Mouse (Mus musculus) cerebellum, adult 11 months (tissue): ENCODE results near the gene Rgma.

Experiments used
- DNase-seq: peaks from one replicate; pipeline ENCODE4 v3.0.0; 2022

The Rgma gene

DNA sequence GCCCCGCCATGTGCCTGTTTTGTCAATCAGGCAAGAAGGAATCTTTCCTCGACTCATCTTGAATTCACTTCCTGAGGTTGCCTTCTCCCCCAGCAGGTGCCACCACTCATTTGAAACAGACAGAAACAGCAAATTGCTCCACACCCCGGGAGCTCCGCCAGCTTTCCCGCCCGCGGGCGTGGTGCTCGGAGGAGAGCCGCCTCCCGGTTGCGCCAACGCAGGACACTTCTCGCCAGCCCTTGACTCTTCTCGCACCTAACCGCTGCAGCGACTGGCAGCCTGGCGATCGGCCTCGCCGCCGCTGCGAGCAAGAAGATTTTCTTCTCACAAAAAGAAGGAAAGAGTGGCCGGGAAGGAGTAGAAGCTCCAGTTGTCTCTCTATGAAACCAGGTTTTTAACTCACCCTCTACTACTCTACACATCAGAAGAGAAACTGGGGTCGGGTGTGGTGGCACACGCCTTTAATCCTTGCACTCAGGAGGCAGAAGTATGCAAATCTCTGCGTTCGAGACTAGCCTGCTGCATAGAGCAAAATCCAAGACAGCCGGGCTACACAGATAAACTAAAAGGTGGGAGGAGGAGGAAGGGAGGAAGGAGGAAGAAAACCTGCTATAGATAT, 2.8 kb upstream of the Rgma start:
- DNase-seq, result no peak

- no peak for DNase-seq
Observed at GRCm38 (mm10) chr7:73374727-73375126, 582 bp upstream of the Rgma start.

- peak; percentile 64 for DNase-seq
Observed at GRCm38 (mm10) chr7:73376101-73377001, 1.0 kb downstream of the Rgma start.

DNA sequence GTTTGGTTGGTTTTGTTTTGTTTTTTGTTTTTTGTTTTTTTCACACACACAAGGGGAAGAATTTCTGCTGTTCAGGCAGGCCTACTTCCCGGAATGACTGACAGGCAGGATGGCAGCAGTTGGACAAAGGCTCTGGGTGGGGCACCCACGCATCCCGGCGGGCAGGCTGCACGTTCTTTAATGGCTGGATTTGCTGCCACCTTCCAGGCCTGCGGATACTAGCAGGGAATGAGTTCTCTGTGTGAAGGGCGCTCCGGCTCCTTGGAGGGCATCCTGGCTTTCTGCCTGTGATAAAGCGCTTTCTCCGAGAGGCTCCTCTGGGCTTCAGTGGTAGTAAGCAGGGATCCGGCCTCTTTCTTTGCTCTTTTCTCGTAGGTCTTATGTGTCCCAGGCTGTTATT, 2.0 kb downstream of the Rgma start:
- no peak for DNase-seq

DNA sequence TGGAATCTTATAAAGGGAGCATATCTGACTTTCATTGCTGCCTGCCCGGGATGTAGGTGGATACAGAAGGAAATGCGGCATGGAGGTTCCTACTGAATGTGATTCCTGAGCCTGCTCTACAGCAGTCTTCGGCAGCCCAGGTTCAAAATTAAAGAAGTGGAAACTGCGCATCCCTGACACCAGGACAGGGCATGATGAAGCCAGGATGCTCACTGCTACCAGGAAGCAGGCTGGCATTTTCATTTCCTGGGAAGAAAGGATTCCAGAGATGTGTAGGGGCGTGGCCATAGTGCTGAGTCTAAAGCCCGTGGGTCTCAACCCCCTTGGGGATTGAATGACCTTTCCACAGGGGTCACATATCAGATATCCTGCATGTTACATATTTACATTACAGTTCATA, 2.7 kb downstream of the Rgma start:
- DNase-seq, result no peak

DNA sequence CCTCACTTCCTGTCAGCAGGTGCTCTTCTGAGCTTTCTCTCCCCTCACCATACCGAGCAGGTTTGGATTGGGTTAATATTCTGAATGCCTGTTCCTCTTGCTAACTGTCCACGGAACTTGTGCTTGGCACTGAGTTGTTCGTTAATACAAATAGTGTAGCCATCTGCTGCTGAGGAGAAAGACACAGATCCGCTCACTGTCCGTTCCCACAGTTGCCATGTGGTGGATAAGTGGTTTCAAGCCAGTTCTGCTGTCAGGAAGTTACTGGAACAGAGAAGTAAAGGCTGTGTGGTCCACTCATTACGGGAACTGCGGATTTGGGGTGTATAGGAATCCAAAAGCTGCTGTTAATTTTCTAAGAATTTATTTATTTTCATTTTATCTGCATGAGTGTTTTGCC, 7.5 kb downstream of the Rgma start:
- DNase-seq, result no peak

DNA sequence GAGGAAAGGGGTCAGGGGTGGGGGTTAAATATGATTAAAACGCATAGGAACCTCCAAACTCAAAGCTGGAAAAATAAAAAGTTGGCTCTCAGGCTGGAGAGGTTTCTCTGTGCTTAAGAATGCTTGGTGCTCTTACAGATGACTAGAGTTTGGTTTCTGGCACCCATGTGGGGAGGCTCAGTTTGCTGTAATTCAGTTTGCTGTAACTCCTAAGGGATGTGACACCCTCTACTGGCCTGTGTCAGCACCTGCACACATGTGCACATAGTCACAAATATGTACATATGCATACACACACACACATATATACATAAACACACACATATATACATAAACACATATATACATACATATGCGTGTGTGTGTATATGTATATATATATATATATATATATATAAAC, 13.6 kb downstream of the Rgma start:
- no peak for DNase-seq

- DNase-seq, result no peak
Observed at GRCm38 (mm10) chr7:73389419-73389818, 14.1 kb downstream of the Rgma start.

DNA sequence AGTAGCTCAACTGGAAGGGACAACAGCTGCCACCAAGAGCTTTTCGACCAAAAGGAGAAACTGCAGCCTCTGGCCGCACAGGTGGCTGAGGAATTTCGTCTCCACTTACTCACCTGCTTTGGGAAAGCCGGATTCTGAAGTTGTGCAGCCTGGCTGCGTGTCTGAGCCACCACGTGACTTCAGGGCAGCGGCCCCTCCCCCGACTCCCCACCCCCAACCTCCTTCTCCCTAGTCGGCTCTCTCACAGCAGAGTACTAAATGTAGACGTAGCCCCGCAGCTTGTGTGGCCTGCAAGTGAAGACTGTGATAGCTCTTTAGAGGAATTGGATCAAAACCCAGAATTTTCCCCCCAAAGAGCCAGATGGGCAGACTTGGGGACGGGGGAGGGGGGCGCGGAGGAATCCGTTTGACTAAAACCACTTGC, 14.6 kb downstream of the Rgma start:
- DNase-seq, result no peak

DNA sequence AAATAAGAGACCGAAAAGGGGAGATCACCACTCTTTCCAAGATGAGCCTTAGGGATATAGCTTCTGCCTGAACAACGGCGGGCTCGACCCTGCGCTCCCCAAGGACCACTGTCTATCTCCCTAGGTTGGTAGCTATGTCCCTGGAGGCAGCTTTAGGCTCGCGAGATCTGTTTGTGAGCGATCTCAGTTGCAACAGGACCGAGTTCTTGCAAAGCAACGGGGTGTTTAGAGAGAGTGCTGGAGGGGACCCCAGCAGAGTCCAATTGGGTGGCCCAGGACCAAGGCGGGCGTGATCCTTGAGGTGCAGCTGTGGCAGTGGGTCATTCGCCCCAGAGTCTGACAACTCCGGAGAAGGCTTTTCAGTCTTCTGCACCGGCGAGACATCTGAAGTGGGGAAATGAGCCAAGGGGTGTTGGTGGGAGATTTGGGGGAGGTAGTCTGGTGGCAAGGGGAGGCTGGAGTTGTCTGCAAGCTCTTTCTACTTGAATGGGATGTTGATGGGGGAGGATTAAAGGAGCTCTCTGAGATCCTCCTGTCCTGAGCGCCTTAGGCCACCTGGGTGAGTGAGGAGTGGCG, 15.2 kb downstream of the Rgma start:
- DNase-seq, result no peak

- DNase-seq, result peak; percentile 69
Observed at GRCm38 (mm10) chr7:73391002-73391517, 15.8 kb downstream of the Rgma start.

- no peak for DNase-seq
Observed at GRCm38 (mm10) chr7:73391518-73392321, 16.4 kb downstream of the Rgma start.

- no peak for DNase-seq
Observed at GRCm38 (mm10) chr7:73392359-73392758, 17.1 kb downstream of the Rgma start.

DNA sequence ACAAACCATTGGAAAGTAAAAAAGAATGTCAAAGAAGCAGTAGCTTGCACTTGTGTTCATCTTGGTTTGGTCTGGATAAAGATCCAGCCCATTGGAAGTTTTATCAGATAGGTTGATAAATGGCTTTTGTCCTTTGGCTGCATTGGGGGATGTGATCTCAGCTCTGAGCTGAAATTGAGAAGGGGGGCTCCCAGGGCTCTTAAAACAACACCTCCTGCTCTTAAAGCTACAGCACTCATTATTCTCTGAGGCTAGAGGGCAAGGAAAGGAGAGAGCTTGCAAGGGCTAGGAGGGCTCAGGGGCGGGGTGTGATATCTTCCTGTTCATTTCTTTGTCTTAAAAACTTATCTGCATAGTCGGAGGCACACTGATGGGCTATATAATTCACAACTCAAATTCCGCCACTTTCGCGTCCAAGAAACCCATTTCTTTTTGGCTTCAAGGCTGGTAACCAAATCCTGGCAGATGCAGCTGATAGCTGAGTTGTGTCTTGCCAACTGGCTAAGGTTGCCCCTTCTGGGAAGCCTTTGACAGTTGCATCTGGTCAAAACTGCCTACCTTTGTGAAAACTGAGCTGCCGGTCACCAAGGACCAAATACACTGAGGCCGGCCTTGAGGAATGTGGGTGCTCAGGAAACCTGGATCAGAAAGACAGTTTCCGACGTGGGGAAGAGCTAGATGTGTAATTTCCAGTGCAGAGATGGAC, 18.2 kb downstream of the Rgma start:
- no peak for DNase-seq

DNA sequence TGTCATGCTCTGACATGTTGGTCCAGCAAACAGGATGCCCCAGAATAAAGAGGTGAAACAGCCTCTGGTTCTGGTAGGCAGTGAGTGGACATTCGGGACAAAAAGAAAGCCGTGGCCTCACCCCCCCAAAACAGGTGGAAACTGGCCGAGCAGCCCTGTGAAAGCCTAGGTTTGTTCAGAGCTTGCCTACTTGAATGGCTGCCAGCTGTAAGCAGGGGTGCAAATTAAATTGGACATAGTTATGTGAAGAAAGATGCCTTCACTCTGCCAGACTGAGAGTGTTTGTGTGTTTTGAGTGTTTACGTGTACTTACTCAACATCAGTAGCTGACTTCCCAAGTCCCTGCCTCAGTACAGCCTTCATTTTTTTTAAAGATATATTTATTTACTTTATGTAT, 18.7 kb downstream of the Rgma start:
- no peak for DNase-seq

DNA sequence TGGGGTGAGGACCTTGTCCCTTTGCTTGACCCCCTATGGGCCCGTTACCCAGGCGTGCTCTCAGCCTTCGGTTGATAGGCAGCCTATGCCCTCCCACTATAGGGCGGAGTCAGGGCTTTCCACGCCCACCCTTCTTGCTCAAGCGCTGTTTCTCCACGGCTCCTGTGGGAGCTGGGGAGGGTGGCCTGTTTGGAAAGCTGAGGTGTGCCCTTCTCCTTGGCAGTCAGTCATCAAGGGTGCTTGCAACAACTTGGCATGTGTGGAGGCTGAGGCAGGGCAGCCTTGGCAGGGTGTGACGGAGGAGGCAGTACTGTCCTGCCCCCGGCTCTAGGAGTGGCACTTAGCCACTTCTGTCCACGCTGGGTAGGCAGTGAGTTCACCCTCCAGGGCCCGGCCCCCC, 23.0 kb downstream of the Rgma start:
- DNase-seq, result peak; percentile 47

DNA sequence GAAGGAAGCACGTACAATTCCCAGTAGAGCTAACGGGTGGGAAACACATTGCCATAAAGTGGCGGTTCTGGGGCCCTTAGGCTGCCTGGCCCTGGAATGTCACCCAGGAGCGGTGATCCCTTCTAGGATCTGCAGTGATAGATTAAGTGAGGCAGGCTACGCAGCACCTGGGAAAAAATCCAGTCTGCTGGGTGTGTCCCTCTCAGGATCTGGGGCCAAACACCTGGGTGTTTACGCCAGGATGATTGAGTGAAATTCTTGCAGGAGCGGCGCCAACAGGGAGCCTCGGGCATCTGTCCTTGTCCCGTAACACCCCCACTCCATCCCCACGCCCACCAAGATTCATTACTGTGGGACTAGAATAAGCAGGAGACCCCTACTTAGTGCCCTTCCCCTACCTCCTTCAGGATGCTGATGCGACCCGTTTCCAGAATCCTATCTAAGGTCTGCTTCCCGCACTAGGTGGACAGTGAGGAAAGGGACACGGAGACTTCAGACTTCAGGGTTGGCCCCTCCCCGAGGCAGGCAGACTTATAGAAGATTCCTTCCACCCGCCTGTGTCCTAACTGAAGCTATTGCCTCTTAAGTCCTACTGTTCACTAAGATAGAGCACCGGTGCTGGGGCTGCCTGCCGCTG, 23.6 kb downstream of the Rgma start:
- DNase-seq, result no peak

GRCm38 (mm10) chr7:73399501-73400044, 24.3 kb downstream of the Rgma start:
- peak; percentile 71 for DNase-seq

- no peak for DNase-seq
Observed at GRCm38 (mm10) chr7:73400051-73400916, 25.0 kb downstream of the Rgma start.

DNA sequence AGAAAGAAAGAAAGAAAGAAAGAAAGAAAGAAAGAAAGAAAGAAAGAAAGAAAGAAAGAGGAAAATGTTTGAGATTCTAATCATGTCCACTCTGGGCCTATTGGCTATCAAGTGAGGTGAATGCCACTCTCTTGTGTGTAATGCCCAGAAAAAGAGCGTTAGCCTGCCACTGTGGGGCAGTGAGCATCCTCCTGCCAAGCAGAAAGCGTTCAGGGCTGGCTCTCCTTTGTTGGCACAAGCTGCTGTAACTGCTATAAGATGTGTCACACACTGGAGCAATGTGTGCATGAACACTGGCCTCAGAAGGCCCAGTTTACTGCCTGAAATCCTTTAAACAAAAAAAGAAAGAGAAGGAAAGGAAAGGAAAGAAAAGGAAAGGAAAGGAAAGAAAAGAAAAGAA, 26.8 kb downstream of the Rgma start:
- DNase-seq, result no peak

DNA sequence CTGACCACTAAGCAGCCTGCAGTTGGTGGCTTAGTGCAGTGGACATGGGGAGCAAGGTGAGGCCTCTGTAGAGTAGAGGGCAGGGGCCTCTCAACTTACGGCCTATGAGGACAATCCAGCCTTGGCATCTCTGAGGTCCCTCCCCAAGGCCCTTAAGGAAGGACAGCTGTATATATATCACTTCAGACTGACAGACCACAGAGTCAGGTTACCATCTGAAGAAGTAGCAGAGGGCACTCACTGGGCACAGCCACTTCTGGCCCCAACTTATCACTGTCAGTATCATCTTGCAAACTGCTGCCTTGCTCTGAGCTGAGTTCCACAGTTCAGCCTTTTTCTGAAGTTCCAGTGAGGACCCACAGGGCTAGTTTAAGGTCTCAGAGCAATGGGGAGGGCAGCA, 27.4 kb downstream of the Rgma start:
- no peak for DNase-seq
